Mouse (Mus musculus) olfactory bulb, adult 2 months (tissue): ENCODE results near the gene Apoc4. TPM values are rescaled to one million over a fixed set of nuclear protein-coding genes. Genes with fewer than 3 reads are reported as not detected.

ENCODE experiments used
- H3K27ac ChIP-seq: fragments of 200-500 bp; 2 replicates; pipeline ENCODE4 v1.5.1; 2012; ENCODE audit warnings: low read depth, low read length; ENCODE audit not compliant: insufficient read depth
- H3K4me1 ChIP-seq: fragments of 200-500 bp; 2 replicates; pipeline ENCODE4 v1.6.1; 2012; ENCODE audit warnings: low read length; ENCODE audit not compliant: control insufficient read depth, insufficient read depth
- H3K4me3 ChIP-seq: fragments of 200-500 bp; 2 replicates; pipeline ENCODE4 v1.5.1; 2012; ENCODE audit warnings: mild to moderate bottlenecking, low read depth, low read length, moderate library complexity; ENCODE audit not compliant: insufficient read depth
- CTCF ChIP-seq: fragments of 200-500 bp; IDR thresholded peaks from 2 replicates; pipeline ENCODE4 v1.5.1; 2012; ENCODE audit warnings: low read depth, mild to moderate bottlenecking, low read length, moderate library complexity; ENCODE audit not compliant: insufficient read depth
- POLR2A ChIP-seq: fragments of 200-500 bp; IDR thresholded peaks from 2 replicates; pipeline ENCODE4 v1.6.1; 2012; ENCODE audit warnings: mild to moderate bottlenecking, low read depth, low read length, moderate library complexity; ENCODE audit not compliant: insufficient read depth
- WGBS: fragments of 180-500 bp; shearing (Covaris S2); methylation state at CpG from one replicate; pipeline ENCODE4 v1.1.7; 2018; 5-methylcytosine and 5-hydroxymethylcytosine counted together
- polyA plus RNA-seq: library from polyadenylated mRNA; stranded (reverse); fragments of >200 nt; gene quantifications from 2 replicates; pipeline ENCODE4 v1.2.4, GENCODE M21; 2012; ENCODE audit warnings: low replicate concordance; ENCODE audit not compliant: missing spikeins, insufficient read depth, insufficient read length

Apoc4 gene
- polyA plus RNA-seq, 1 experiment: not detected

DNA sequence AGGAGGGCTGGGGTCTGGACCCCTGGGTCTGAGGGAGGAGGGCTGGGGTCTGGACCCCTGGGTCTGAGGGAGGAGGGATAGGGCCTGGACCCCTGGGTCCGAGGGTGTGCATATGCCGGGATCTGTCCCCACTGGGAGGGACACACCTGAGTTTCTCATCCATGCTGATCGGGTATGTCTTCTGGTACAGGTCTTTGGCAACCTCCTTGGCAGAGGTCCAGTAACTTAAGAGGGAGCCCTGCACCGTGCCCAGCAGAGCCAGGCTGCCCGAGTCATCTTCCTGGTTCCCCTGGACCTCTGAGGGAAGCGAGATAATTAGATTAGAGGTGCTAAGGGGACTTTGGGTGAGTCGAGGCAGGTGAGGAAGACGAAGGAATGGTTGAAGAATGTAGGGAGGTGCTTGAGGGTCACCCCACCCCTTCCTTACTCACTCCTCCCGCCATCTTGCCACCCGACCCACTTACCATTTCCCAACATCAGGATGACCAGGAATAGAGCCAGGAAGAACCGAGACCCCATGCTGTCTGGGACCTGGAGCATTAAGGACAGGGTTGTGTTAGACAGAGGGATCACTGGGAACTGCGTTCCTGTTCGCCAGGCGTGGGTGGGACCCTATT lies 8.1 kb downstream of the Apoc4 start:
- WGBS: 64% methylated on average over 14 of the region's 14 CpGs
- H3K27ac ChIP-seq: no peak overlapping the region
- TF ChIP-seq CTCF: no peak
- TF ChIP-seq POLR2A: no peak
- H3K4me1 ChIP-seq: peaks cover 8% of the 10 kb centered on the region
- no peak overlapping the region for H3K4me3 ChIP-seq

DNA sequence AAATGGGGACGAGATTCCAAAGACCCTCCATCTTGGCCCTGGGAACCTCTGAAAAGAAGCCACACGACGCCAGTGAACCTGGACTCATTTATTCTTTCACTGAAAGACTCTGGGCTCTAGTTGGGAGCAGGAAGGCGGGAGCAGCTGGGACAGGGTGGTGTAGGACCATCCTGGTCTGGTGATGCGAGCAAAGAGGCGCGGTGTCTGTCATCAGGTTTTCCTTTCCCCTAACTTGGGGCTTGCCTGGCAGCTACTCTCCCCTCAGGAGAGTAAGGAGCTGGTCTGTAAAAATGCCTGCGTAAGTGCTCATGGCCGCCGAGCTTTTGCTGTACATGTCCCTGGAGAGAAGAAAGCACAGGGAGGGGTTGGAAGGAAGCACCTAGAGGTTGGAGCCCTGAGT lies 9.8 kb downstream of the Apoc4 start:
- H3K4me3 ChIP-seq: no peak overlapping the region
- no peak overlapping the region for H3K27ac ChIP-seq
- TF ChIP-seq CTCF: no peak
- no peak for TF ChIP-seq POLR2A
- peaks cover 8% of the 10 kb centered on the region for H3K4me1 ChIP-seq
- WGBS: 73% methylated on average over 10 of the region's 10 CpGs

DNA sequence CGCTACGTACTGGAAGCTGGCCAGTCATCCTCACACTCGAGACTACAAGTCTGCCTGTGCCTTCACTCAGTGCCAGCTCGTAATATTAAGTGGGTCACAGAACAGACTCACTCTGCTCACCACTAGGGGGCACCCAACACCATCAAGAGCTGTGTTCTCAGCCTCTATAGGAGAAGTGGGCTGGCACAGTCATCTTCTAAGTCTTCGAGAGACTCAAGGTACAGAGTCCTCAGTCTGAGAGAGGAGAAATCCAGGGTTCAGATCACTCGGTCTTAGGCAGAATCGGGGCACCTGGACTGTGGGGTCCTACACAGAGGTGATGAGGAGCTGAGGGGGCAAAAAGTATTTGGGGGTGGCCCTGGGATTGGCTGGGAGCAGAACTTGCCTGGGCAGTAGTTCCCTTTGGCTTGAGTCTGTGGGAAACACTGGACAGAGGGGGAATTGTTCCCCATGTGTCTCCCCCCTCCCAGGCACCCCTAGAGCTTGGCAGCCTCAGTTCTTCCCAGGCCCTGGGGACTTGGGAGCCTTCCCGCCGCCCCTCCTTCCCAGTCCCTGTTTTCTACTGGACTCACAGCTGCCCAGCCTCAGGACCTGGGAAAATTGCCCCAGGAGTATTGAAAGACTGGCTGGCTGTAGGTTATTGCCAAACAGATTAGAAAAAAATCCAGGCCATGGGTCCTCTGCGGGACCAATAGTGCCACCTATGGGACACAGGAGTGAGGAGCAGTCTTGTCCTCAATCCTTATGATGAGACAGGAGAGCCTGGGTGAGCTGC lies 12.1 kb downstream of the Apoc4 start:
- Histone ChIP-seq H3K27ac (peak overlapping the region; percentile 27; the same call in 1 of the 2 replicates), H3K4me1 (peaks cover 10% of the 10 kb centered on the region), H3K4me3 (no peak overlapping the region)
- WGBS: 2% methylated on average over 10 of the region's 10 CpGs
- TF ChIP-seq POLR2A (no peak), CTCF (peak; percentile 15)

DNA sequence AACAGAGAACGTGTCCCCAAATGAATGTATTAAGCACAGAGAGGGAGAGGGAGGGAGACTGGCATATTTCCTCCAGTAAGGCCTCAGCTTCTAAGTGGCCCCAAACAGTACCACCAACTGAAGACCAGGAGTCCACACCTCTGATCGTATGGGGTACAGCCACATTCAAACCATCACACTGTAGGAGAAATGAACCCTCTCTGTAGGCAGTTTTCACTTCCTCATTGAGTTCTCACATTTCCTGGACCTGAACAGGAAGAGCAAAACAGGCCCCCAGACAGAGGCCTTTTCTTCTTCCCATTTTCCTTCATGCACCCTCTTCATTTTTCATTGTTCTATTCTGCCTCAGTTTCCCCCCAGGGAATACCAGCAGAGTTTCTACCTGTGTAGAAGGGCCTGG lies 13.8 kb downstream of the Apoc4 start:
- TF ChIP-seq POLR2A: no peak
- no peak for TF ChIP-seq CTCF
- Histone ChIP-seq H3K4me3 (no peak overlapping the region), H3K4me1 (peaks cover 18% of the 10 kb centered on the region), H3K27ac (no peak overlapping the region)
- 66% methylated on average over 2 of the region's 2 CpGs for WGBS

DNA sequence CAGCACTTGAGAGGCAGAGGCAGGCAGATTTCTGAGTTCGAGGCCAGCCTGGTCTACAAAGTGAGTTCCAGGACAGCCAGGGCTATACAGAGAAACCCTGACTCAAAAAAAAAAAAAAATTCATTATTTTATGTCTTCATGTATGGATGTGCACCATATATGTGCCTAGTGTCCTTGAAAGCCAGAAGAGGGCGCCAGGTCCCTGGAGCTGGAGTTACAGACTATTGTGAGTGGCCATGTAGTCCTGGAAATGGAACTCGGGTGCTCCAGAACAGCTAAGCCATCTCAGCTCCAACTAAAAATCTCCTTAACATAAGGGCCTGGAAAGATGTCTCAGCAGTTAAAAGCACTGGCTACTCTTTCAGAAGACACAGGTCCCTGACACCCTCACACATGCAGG lies 14.5 kb downstream of the Apoc4 start:
- peaks cover 19% of the 10 kb centered on the region for H3K4me1 ChIP-seq
- TF ChIP-seq CTCF (no peak), POLR2A (no peak)
- no peak overlapping the region for H3K27ac ChIP-seq
- H3K4me3 ChIP-seq: no peak overlapping the region
- 42% methylated on average over 3 of the region's 3 CpGs for WGBS

DNA sequence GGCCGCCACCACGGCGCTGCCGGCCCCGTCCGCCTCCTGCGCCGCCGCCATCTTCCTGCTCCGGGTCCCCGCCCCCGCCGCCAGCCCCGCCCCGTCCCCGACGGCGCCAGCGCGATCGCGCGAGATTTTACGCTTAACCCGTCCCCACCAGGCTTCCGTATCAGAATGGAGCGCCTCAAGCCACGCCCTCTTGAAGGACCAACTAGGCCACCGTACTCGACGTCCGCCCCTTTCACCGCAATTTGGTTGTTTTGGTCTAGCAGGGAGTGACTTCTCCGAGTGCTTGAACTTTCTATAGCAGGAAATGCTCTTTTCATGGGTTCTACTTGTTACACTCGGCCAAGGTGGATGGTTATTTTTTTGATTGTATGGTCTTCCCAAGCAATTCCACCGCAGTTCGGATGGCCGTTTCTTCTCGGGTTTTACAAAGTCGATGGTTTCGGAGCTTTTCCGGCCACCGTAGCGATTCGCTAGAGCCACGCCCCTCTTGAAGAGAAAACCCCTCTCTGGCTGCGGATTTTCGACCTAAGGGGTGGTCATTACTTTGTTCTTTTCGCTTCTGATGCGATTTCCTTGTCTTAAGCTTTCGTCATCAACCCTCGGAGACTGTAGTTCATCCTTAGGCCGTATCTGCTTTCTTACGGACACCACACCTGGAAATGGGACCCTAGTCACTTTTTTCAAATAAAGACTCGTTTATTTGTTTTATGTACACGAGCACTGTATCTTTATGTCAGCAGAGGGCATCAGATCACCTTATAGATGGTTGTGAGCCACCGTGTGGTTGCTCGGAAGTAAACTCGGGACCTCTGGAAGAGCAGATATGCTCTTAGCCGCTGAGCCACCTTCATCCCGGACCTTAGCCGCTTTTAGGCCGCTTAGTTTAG lies 16.1 kb downstream of the Apoc4 start, which contains the start of gene Clptm1:
TSS of gene Clptm1 (minus strand) at position 79 of the 887 bp plus-strand sequence.
- TF ChIP-seq CTCF (no peak), POLR2A (0 out of 2 replicates have a peak, but pooled peaks have one; percentile 42)
- under 1% methylated on average over 62 of the region's 63 CpGs for WGBS
- peak within 1 kb of the TSS; percentile 75 for H3K27ac ChIP-seq

DNA sequence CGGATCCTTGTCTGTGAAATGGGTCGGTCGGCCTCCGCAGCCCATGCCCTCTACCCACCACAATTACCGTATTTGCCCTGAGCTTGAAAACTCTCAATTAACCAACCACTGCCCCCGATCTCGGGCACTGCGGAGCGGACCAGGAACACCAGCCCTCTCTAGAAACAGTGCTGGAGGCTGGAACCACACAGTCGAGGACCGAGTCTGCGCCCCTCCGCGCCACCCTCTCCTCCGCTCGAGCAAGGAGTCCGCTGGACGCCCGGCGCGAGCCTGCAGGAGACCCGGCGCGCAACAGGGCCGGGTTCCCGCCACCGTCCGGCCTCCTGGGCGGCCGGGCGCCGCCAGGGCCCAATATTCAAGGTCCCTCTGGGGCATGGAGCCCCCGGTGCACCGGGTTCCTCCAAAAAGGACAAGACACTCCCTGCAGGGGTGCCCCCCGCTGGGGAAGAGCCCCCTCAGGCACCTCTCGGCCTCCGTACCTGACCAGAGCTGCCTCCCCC lies 16.8 kb downstream of the Apoc4 start:
- TF ChIP-seq CTCF: no peak
- no peak; the same call in 1 of the 2 replicates for TF ChIP-seq POLR2A
- H3K4me1 ChIP-seq: peaks cover 19% of the 10 kb centered on the region
- H3K27ac ChIP-seq: peak overlapping the region; percentile 28; the same call in 1 of the 2 replicates
- peak overlapping the region; percentile 86 for H3K4me3 ChIP-seq
- WGBS: 1% methylated on average over 37 of the region's 37 CpGs

More for the DNA sequence above, 16.1 kb downstream of the Apoc4 start, which contains the start of gene Clptm1:
- Histone ChIP-seq H3K4me3 (peak within 1 kb of the TSS; percentile 86), H3K4me1 (peaks cover 19% of the 10 kb centered on the region)

DNA sequence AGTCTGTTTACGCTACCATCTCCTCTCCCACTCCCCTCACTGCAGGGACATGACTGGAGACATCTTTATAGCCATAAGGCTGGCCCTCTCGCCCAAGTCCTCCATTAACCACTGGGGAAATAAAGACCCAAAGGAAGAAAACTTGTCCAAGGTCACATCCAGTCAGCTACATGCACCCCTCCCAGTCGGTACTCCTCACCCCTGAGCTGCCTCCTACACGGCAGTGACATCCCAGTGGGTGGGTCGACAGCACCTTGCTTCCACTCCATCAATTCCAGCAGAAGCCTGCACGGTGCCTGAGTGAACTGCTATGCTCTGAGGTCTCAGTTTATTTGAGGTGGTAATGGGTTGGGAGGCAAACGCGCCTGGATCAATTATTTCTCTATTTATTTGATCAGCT lies 17.3 kb downstream of the Apoc4 start:
- no peak for TF ChIP-seq POLR2A
- TF ChIP-seq CTCF: no peak
- Histone ChIP-seq H3K4me1 (peaks cover 14% of the 10 kb centered on the region), H3K4me3 (peak overlapping the region; percentile 86), H3K27ac (no peak overlapping the region)
- 14% methylated on average over 8 of the region's 8 CpGs for WGBS
